Mouse (Mus musculus) liver, adult 2 months (tissue): ENCODE measurements at regions not wholly inside any gene's neighbourhood (a gene's known extent, or its start where the extent isn't known, plus 50 kb on each side); places are given as distances from the start of the nearest gene placed in this dataset.

ENCODE experiments used
- CTCF ChIP-seq: fragments of 200-500 bp; IDR thresholded peaks from 2 replicates; pipeline ENCODE4 v1.5.1; 2011; ENCODE audit warnings: low read depth, low read length, control low read depth
- POLR2A ChIP-seq: fragments of 200-500 bp; IDR thresholded peaks from 2 replicates; pipeline ENCODE4 v1.6.1; 2011; ENCODE audit warnings: low read length, control low read depth; ENCODE audit not compliant: insufficient read depth; ENCODE audit errors: extremely low read depth

DNA sequence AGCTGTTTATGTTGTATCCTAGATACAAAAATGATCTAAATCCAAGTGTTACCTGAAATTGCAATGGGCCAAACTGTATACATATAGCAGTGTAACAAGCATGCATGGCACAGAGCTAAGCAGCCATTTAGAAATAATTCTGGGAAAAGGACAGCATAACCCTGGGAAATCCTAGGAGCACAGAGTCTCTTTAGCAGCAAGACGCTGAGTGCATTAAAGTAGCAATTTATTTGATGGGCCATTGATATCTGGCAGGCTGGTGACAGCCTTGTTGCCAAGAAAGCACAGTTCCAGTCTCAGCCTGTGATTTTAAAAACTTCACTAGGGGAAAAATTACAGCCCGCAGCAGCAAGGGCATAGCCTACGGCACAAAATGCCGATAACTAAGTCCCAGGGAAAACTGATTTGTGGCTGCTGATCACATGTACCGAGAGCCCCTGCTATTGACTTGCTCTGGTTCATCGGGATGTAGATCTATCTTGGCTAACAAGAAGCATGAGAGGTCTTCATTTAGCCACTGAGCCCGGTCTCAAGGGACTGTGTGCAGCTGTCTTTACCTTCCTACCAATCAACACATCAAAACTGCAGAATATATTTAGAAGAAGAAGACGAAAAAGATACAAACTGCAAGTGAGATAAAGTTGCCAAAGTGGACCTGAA, 531.1 kb upstream of the Pitx2 start:
- TF ChIP-seq CTCF (no peak), POLR2A (no peak)
